Mouse (Mus musculus): Measurements from ENCODE around the gene Rnf111.

- TF ChIP-seq CTCF (IDR thresholded peaks at IDR 0.05; ENCODE audit: extremely low read depth, insufficient read length, insufficient replicate concordance, low read depth, low read length) (no peak), POLR2A (IDR thresholded peaks at IDR 0.05; ENCODE audit: low read depth, low read length) (no peak)
Measured at GRCm38 (mm10) chr9:70395617-70396016, 107.9 kb downstream of the Rnf111 start.

Data from small intestine, adult 2 months (tissue).